Comparison of ENCODE assay signal across 8 mouse cellular contexts in genomic region chr5:107221892-107222669, GRCm38 (mm10).
DNase-seq lines count a peak whose midpoint lies in the region; ATAC-seq and TF ChIP-seq lines count a peak whose summit lies in the region.

No protein-coding gene starts in this region.

- H3K9me3 ChIP-seq in hindbrain, embryonic 12.5 days (replicated peaks): no peaks in the 10 kb centered on the region

- DNase-seq in kidney, adult 2 months: peak; percentile 58
- DNase-seq in kidney, adult 11 months: no peak
- peak; percentile 60 for DNase-seq in cerebellum, postnatal 14 days
- peak; percentile 69 for DNase-seq in lung, postnatal 14 days
- no peak for DNase-seq in thymus, postnatal 25 days
- no peak for DNase-seq in urinary bladder, postnatal 10 days (ENCODE audit: low spot score)
- no peak for DNase-seq in yolk sac, embryonic 10.5 days (ENCODE audit: low spot score)

- H3K9ac ChIP-seq in hindbrain, embryonic 12.5 days: no peak overlapping the region

- peak overlapping the region; percentile 26 for H3K4me2 ChIP-seq in hindbrain, embryonic 12.5 days (replicated peaks)

- H3K27me3 ChIP-seq in kidney, adult 2 months (replicated peaks; ENCODE audit: control insufficient read depth, insufficient read depth, low read length): no peaks in the 10 kb centered on the region
- no peaks in the 10 kb centered on the region for H3K27me3 ChIP-seq in hindbrain, embryonic 12.5 days

- H3K4me3 ChIP-seq in kidney, adult 2 months (ENCODE audit: insufficient read depth, low read depth, low read length): no peak overlapping the region
- no peak overlapping the region for H3K4me3 ChIP-seq in hindbrain, embryonic 12.5 days

- ATAC-seq in hindbrain, embryonic 12.5 days (ENCODE audit: low FRiP score): peak; percentile 60

- H3K4me1 ChIP-seq in kidney, adult 2 months (ENCODE audit: control insufficient read depth, insufficient read depth, low read length): peaks cover 18% of the 10 kb centered on the region
- H3K4me1 ChIP-seq in hindbrain, embryonic 12.5 days: peaks cover 29% of the 10 kb centered on the region

- H3K36me3 ChIP-seq in kidney, adult 2 months (ENCODE audit: control insufficient read depth, insufficient read depth, low read length): no peaks in the 10 kb centered on the region
- H3K36me3 ChIP-seq in hindbrain, embryonic 12.5 days: no peaks in the 10 kb centered on the region

- H3K27ac ChIP-seq in kidney, adult 2 months (ENCODE audit: insufficient read depth, low read depth, low read length): no peak overlapping the region; the same call in 1 of the 2 replicates
- H3K27ac ChIP-seq in hindbrain, embryonic 12.5 days: peak overlapping the region; percentile 52; the same call in 1 of the 2 replicates

- no peak for TF ChIP-seq POLR2A in kidney, adult 2 months (IDR thresholded peaks at IDR 0.05; ENCODE audit: low read depth, low read length)

- WGBS in kidney, adult 2 months: 56% methylated on average over 17 of the region's 17 CpGs
- WGBS in hindbrain, embryonic 12.5 days: 42% methylated on average over 17 of the region's 17 CpGs

- no peak for TF ChIP-seq CTCF in kidney, adult 2 months (conservative IDR thresholded peaks at IDR 0.05; ENCODE audit: insufficient read depth, insufficient read length, low read depth, low read length)

Comparison
In these comparisons a context has a peak if more than half of its experiments do, and no peak if none do; other contexts are left out.
1. DNase-seq: peak in kidney, adult 2 months (single experiment), cerebellum, postnatal 14 days (2 of 2) and lung, postnatal 14 days (single experiment); none in kidney, adult 11 months (single experiment), thymus, postnatal 25 days (single experiment), urinary bladder, postnatal 10 days (single experiment) and yolk sac, embryonic 10.5 days (single experiment).